Mouse (Mus musculus) neural tube, postnatal 0 days (tissue): ENCODE measurements around the gene Dcbld2. TPM values are rescaled to one million over a fixed set of nuclear protein-coding genes. Genes with fewer than 3 reads are reported as not detected.

Experiments used
- polyA plus RNA-seq: library from polyadenylated mRNA; unstranded; fragments of >200 nt; fragmentation: Nextera tagmentation; extraction: Ambion mirVana; gene quantifications from 2 replicates; pipeline ENCODE4 v1.2.1, GENCODE M21; 2015

The Dcbld2 gene
- 6.0 and 7.5 TPM in 2 replicates for polyA plus RNA-seq

DNA sequence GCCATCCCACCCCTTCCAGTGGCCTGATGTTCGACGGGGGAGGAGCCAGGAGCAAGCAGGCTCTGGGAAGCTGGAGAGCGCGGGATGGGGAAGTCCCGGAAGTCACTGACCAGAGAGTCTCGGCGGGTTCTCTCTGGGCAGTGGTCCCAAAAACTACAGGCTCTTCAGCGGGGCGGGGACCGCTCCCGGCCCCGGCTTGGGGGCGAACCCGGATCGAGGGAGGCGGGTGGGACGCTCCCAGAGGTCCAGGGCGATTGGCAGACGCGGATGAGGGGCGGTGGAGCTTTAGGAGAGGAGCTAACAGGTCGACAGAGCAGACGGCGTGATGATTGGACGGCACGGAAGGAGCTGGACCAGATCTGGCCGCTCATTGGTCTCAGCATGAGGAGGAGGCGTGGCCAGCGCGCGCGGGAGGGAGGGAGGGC lies at the start of gene Dcbld2:
Gene Dcbld2, plus strand, starts transcription at position 382 of the 425 bp plus-strand sequence.

Other genes starting within 250 kb of the Dcbld2 start
- gene St3gal6, start 115.8 kb downstream of the Dcbld2 start, polyA plus RNA-seq = 18.2 and 23.5 TPM in 2 replicates
- not detected in 2 replicates for gene Gm813, start 208.5 kb downstream of the Dcbld2 start, polyA plus RNA-seq
- not detected in 2 replicates for gene E330017A01Rik, start 230.3 kb downstream of the Dcbld2 start, polyA plus RNA-seq